Mouse (Mus musculus) layer of hippocampus, adult 18-20 months (tissue): ENCODE results near the gene Gm10160. TPM values are rescaled to one million over a fixed set of nuclear protein-coding genes. Genes with fewer than 3 reads are reported as not detected.
"Not testable (repeated sequence)": the region's sequence is repeated elsewhere in the genome, so short reads cannot be mapped to it uniquely, and the experiment has no call there.

Experiments
- DNase-seq, 2 experiments: peaks; one replicate each; pipeline ENCODE4 v3.0.0; 2022; ENCODE audit warnings: low spot score in 2 of 2
- total RNA-seq, 2 experiments: library from RNA; stranded (reverse); gene quantifications; 2 replicates each; pipeline ENCODE4 v1.2.3; 2021

Gene Gm10160
- total RNA-seq, 2 experiments from 2014 or later = not detected

DNA sequence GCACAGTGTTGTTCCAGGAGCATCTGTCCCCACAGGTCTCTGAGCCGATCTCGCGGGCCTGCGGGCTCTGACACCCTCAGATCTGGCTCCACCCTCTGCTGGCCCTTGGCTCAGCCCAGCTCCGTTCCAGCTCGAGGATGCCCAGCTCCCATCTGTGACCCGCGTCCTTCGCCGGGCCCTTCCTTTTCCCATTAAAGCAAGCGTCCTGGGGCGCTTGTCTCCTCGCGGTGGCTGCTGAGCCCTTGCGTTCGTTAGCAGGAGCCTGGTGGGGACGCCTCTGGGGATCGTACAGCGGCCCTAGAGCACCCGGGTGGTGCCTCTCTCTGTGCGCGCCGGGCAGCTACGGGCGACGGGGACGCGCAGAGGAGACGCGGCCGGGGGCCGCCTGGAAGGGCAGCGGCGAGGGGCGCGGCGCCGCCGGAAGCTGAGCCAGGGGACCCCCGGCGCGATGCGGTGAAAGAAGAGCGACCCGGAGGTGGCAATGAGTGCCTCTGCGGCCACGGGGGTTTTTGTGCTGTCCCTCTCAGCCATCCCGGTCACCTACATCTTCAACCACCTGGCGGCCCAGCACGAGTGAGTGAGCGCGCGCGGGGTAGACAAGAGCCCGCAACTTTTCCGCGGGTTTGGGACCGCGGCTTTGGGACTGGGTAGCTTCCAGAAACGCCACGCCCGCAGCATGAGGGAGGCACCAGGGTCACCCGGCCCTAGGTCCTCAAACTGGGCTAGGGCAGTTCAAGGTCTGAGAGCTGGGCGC, 3.6 kb upstream of the Gm10160 start, which contains the start of gene Tm6sf1:
Tm6sf1 (plus strand) TSS at position 34 of the 754 bp plus-strand sequence.
- DNase-seq = peak in 1 of 2 experiments; percentile 19

DNA sequence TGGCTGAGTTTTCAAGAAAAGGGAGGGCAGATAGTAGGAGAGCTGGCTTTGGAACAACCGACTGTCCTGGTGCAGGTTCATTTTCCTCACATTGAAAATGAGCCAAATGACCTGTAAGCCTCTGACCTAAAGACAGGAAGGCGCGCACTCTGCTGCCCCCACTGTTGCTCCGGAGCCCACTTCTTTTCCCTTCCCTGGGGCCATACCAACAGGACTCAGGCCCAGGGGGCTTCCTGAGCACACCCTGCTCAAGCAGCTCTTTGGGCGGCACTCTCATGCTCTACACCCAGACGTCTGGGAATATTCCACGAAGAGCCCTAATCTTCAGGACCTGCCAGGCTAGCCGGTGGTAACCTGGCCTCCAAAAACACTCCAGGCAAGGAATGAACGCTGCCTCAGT, 2.6 kb upstream of the Gm10160 start:
- no peak for DNase-seq

DNA sequence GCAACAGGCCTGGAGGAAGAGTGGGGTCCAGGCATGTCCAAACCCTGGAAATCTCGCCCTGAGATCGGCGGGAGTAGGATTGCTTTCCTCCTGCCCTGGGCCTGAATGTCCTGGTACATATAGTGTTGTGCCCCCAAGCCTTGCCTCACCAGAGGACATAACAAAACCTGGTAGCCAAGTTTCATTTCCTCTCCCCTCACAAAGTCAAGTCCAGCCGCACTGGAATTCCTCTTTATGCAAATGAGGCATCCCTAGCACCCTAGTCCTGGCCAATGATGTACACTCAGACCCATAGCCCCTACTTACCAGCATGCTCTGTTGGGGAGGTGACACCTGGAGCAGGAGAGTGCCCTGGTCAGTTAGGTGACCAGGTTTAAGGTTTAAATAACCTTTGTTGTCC, 627 bp upstream of the Gm10160 start:
- no peak for DNase-seq

DNA sequence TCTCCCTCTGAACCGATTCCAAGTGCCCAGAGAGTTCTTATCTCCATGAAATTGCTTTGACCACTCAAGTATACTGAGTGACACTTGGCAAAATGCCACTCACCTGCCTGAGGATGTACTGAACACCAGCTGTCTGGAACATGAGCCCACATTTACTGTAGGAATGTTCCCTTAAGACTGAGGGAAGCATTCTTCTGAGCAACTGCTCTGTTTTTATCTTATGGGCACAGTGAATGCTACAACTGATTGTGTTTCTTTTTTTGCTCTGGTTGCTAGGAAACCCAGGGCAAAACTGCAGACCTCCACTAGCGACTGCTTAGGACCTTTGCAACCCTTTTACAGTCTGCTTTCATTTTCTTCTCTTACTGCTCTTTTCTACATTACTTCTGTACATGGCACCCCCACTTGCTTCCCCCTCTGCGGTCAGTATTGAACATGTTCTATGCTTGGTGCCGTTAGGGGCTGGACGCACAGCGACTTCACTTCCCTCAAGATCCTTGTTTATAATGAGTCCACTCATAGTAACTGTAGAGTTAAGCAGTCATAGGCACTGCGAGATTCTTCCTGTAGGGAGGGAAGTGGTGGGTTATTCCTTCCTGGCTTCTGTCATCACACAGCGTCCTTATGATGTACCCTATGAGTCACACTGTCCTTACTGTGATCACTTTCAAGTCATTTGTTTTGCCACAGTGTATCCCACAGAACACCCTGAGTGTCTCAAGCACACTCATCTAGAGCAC, 856 bp downstream of the Gm10160 start:
- DNase-seq = peak in 1 of 2 experiments; percentile 21

DNA sequence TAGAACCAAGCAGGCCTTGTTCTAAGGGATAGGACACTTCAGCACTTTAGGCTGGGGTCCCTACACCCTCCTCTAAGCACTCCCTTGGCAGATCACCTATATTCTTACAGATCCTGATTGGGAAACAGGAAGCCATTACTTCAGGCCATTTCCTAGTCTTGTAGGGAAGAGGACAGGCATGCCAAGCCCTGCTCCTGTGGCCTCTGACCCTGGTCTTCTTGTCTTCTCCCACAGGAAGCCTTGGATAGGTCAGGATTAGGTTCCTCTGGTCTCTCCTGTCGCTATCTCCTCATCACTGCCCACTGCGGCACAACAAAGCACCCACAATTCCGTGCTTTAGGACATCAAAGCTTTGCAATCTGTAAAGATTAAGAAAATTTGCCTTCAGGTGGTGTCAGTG, 3.9 kb downstream of the Gm10160 start:
- DNase-seq = no peak

DNA sequence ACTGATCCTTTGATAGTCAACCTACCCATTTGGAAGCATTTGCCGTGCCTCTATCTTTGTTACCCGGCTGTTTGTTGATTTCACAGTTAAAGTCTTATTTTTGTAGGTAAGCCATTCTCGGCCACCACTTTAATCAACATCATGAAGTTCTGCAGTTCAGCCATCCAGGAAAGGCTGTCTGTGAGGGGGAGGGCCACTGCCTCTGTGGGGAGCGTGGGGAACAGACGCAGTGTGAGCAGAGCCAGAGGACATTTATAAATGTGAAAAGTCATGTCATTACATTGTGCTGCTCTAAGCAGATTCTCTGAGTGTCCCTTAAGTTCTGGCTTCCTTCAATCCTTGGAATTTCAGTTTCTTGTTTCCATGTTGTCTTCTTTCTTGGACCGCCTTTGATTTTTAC, 5.4 kb downstream of the Gm10160 start:
- DNase-seq = no peak

DNA sequence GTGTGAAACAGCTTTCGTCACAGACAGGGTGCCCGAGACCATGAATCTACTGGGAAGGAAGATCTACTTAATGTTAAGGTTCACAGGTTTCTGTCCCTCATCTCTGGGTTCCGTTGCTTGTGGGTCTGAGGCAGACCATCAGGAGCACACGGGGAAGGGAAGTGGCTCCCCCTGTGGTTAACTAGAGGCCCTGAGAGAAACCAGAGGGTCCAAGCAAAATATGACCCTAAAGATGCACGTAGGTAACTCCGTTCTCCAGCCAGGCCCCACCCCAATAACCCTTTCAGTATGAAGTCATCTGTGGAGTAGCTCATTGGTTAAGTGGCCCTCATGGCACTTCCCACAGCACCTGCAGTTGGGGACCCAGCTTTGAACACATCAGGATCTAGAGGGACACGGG, 6.0 kb downstream of the Gm10160 start:
- DNase-seq = no peak

DNA sequence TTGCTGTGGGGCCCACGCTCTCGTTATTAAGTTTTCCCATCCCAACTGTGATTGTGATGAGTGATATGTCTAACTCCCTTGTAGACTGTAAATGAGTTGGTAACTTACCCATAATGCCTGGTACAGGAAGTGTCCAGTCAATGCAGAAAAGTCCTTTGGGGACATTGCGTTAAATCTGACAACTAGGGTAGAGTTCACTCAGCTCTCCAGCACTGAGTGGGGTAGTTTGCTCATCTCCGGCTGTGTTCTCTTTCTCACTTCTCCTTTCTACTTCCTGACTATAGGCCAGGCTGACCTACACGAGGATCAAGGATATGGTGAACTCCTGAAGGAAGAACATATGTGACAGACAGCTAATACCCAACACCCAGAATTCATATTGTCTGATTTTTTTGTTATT, 6.4 kb downstream of the Gm10160 start:
- no peak for DNase-seq

DNA sequence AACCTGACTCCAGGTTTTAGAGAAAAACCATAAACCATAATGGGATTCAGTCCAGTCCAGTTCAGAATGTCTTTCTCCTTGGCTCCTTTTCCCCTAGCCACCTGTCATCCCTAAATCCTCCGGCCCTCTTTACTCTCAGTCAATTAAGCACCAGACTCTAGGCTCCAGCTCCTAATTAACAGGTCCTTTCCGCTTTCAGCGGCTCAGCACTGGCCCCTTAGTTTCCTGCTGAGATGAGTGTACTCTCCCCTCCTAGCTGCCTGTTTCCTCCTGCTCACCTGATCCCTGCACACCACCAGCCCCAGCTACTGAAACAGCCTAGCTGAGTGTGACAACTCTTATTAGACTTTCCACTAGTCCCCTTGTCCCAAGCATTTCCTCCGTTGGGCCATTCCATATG, 7.8 kb downstream of the Gm10160 start:
- DNase-seq = no peak

DNA sequence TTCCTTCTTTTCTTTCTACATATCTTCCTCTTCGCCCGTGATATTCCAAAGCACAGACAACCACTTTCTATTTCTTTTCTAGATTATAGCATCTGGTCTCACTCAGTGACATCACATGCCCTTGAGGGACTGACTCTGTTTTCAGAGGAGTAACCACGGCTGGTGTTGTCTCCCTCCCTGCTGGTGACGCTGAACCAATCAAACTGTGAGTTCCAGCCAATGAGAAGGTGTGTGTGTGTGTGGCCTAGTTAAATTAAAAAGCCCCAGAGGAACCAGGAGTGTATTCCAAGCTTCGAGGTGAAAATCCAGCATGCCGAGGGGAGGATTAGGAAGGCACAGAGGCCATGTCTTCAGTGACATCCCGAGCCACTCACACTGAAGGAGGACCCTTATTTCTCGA, 8.6 kb downstream of the Gm10160 start:
- no peak for DNase-seq

DNA sequence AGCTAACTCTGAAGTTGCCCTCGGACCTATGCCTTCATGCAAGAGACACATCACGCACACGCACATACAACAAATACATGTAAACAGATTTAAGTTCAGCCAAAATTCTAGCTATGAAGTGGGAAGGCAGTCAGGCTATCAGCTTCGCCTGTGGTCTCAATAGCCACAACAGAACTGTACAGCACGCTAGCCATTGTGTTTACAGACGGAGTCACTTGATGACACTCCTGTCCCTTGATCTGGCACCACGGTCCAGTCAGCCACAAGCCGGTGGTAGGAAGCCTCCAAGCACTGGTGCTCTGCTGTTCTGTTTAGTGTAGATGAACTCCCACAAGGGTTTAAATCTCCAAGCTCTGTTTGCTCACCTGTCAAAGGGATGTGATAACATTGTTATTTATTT, 9.6 kb downstream of the Gm10160 start:
- DNase-seq = no peak

DNA sequence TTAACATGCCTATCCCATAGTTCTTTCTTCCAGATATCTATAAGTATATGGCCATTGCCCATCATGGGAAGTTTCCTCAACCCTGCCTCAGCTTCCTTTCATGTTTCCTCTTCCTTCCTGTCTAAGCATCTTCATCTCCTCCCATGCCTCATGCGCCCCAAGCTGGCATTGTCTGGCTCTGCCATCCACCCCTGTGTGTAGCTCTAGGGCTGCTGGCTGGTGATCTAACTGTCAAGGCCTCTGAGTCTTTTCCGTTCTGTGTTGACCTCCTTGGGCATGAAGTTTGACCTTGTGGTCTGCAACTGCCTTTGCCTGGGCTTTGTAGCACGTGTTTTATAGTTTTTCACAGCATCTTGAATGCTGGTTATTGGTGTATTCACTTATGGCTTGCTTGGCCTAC, 10.3 kb downstream of the Gm10160 start:
- DNase-seq = no peak

DNA sequence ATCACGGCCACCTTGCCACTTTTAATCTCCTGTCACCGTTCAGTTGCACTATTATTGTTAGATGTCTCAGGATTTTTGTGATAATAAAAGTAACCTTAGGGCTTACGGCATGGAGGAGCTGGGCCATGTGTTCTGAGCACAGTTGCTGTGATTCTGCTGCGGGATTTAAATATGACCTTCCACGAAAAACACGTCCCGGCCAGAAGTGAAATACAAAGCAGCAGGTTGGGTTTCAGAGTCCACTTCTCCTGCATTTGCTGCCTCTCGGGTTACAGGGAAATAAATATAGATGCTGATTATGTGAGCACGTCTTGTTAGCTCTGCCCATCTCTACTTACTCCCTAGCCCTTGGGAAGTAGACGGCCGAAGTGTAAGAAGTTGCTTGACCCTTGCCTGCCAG, 10.8 kb downstream of the Gm10160 start:
- no peak for DNase-seq

DNA sequence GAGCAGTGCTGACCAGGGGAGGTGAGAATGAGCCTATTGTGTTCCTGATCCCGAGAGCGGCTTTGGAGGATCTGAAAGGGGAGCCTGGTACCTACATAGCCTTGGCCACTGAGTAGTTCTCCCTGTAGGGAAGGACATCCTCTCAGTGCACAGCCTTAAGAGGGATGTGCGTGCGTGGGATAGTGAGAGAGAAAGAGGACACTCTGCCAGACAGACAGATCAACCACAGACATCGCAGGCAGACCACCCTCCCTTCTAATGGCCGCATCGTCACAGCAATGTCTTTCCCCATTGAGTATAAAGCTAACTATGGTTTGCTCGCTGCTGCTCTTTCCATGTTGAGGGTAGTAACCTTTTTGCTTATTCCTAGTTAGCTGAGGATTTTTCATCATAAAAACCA, 11.7 kb downstream of the Gm10160 start:
- DNase-seq = no peak

DNA sequence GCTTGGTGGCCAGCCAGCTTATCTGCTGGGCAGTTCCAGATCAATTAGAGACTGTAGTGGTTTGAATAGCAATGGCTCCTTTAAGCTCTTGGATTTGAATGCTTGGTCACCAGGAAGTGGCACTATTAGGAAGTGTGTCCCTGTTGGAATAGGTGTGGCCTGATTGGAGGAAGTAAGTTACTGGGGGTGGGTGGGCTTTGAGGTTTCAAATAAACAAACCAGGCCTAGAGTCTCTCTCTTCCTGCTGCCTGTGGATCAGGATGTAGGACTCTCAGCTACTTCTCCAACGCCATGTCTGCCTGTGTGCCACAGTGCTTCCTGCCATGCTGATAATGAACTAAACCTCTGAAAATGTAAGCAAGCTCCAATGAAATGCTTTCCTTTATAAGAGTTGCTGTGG, 12.6 kb downstream of the Gm10160 start:
- no peak for DNase-seq

DNA sequence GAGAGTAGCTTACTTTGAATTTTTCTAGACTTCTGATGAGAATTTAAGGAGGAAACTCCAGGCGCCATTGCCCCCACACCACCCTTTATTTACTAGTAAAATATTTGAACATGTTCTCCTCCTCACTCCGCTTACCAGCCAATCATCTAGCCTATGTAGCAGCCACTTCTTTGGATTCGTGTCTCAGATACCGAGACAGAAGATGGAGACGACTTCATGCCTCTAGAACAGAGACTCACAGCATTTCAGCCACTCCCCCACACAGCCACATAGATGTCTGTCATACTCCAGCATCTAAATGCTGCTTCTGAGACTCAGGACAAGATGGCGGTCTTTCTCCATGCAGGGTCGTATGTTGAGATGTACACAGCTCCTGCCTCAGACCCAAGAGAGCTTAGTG, 13.5 kb downstream of the Gm10160 start:
- no peak for DNase-seq

DNA sequence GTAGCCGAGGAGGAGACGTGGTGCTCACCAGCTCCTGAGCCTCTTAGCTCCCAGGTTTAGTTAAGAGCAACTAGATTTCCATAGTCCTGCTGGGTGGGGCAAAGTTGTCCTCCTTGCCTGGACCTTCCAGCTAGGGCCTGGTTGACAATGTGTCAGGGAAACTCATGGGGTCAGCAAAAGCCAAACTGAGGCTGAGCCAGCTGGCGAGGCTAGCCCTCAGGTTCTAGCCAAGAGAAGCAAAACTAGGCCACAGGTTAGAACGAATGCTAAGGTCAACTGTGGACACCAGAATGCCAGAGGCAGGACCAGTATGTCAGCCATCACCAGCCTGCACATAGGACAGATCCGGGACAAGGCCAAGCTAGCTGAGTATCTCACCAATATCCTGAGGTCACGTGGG, 14.2 kb downstream of the Gm10160 start:
- no peak for DNase-seq

DNA sequence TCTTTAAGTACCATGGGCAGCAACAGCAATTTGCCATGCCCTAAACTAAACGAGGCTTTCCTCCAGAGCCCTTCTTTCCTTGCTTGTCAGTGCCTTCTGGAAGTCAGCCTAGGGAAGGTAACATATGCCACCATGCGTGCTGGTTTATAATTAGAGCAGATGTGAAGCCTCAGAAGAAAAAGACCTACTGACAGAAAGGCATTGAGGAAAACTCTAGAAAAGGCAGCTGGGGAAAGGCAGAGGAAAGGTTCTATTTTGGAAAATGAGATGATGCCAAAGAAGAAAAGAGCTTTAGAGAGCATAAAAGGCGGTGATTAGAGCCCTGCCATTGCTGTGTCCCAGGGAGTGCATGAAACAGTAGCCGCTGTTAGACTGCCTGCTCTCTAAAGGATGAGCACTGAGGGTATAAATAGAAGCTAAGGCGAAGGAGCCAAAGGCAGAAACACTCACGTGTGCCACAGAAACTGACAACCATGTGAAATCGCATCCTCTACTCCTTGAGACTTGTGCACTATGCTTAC, 14.9 kb downstream of the Gm10160 start:
- peak in 1 of 2 experiments; percentile 36 for DNase-seq

DNA sequence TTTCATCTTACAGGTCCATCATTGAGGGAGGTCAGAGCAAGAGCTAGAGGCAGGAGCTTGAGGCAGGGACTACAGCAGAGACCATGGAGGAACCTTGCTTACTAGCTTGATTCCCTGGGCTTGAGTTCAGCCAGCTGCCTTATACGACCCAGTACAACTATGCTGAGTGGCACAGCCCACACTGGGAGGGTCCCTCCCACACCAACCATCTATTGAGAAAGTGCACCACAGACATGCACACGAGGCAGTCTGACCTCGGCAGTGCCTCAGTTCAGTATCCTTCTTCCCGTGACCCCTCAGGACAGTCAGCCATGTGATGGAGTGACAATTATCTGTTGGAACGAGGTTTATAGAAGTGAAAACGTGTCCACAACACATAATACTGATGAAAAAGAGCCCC, 15.8 kb downstream of the Gm10160 start:
- no peak for DNase-seq

DNA sequence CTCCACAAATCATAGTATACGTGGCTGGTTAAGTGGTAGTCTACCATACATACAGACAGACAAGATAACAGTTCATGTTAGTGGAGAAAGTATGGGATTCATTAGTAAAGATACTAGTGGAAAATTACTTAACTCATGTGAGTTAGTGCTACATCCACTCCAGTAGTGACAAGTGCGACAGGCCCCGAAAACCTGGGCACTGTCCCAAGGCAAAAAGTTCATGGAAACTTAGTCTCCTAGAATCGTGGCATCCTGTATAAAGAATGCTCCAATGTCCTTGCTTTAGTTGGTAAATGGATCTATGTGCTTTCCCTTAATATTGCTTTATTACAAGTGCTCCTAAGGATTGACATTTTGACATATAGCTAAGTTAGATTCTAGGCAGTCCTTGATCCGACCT, 17.8 kb downstream of the Gm10160 start:
- not testable (repeated sequence) for DNase-seq

DNA sequence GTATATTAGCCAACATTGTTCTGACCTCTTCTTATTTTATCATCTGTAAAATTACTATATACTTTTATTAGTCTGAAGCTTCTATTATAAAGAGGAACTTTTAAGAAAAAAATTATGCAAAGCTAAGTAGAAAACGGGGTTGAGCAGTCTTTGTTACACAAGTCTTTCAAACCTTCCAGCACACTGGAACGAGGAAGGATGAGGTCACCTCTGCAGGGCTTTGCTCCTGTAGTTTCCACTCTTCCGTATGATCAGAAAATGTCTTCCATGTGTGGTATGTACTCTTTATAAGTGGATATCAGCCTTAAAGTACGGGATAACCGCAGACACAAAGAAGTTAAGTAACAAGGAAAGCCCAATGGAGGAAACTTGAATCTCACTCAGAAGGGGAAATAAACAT, 20.2 kb downstream of the Gm10160 start:
- DNase-seq = no peak

DNA sequence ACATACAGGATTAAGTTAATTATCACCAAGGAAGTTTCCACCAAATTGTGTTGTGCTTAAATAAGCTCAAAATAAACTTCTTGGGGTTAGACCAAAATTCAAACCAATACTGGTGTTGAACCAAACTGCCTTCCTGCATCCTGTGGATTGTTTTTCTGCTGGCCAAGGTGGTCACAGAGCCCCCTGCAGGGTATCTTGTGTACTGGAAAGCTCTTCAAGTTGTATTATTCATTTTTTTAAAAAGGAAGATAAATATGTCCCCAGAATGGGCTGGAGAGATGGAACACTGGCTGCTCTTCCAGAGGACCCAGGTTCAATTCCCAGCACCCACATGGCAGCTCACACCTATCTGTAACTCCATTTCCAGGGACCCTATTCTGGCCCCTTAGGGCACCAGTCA, 20.7 kb downstream of the Gm10160 start:
- no peak for DNase-seq
